Mouse (Mus musculus) E14TG2a.4 (cell line): Measurements from ENCODE around the gene Unc5c.

Source experiments
- H3K27me3 ChIP-seq: 2 replicates; pipeline ENCODE4 v1.6.1; 2014; ENCODE audit warnings: low read length, control low read depth; ENCODE audit not compliant: insufficient read depth
- H3K36me3 ChIP-seq: 2 replicates; pipeline ENCODE4 v1.6.1; 2014; ENCODE audit warnings: low read length, control low read depth; ENCODE audit not compliant: insufficient read depth
- H3K4me1 ChIP-seq: replicated peaks from 2 replicates; pipeline ENCODE4 v1.6.1; 2014; ENCODE audit warnings: low read depth, low read length, control low read depth
- H3K4me3 ChIP-seq: replicated peaks from 2 replicates; pipeline ENCODE4 v1.5.1; 2014; ENCODE audit warnings: mild to moderate bottlenecking, low read length
- H3K9me3 ChIP-seq: 2 replicates; pipeline ENCODE4 v1.6.1; 2014; ENCODE audit warnings: low read length, control low read depth
- CTCF ChIP-seq: conservative IDR thresholded peaks from 2 replicates; pipeline ENCODE4 v1.5.1; 2014; ENCODE audit warnings: low read length
- NANOG ChIP-seq: IDR thresholded peaks from 2 replicates; pipeline ENCODE4 v1.6.1; 2014; ENCODE audit warnings: borderline replicate concordance, low read length, mixed read lengths
- POU5F1 ChIP-seq: IDR thresholded peaks from 2 replicates; pipeline ENCODE4 v1.6.1; 2014; ENCODE audit warnings: low read length, borderline replicate concordance

Gene Unc5c

GRCm38 (mm10) chr3:141536857-141537256, 71.8 kb downstream of the Unc5c start:
- no peaks in the 10 kb centered on the region for H3K36me3 ChIP-seq
- H3K4me1 ChIP-seq: no peaks in the 10 kb centered on the region
- H3K9me3 ChIP-seq: no peaks in the 10 kb centered on the region
- H3K27me3 ChIP-seq: no peaks in the 10 kb centered on the region
- TF ChIP-seq NANOG (no peak), CTCF (no peak), POU5F1 (no peak)
- H3K4me3 ChIP-seq: no peak overlapping the region

GRCm38 (mm10) chr3:141538120-141538519, 73.1 kb downstream of the Unc5c start:
- H3K36me3 ChIP-seq: no peaks in the 10 kb centered on the region

GRCm38 (mm10) chr3:141540749-141541148, 75.7 kb downstream of the Unc5c start:
- H3K36me3 ChIP-seq: no peaks in the 10 kb centered on the region
- no peak overlapping the region for H3K4me3 ChIP-seq
- H3K27me3 ChIP-seq: no peaks in the 10 kb centered on the region
- no peak for TF ChIP-seq NANOG
- no peak for TF ChIP-seq POU5F1
- no peak for TF ChIP-seq CTCF
- H3K4me1 ChIP-seq: no peaks in the 10 kb centered on the region
- no peaks in the 10 kb centered on the region for H3K9me3 ChIP-seq

More at GRCm38 (mm10) chr3:141538120-141538519, 73.1 kb downstream of the Unc5c start:
- no peak for TF ChIP-seq NANOG
- no peak for TF ChIP-seq CTCF
- TF ChIP-seq POU5F1: no peak
- no peak overlapping the region for H3K4me3 ChIP-seq
- H3K27me3 ChIP-seq: no peaks in the 10 kb centered on the region
- no peaks in the 10 kb centered on the region for H3K9me3 ChIP-seq
- no peaks in the 10 kb centered on the region for H3K4me1 ChIP-seq

GRCm38 (mm10) chr3:141547341-141547814, 82.4 kb downstream of the Unc5c start:
- H3K4me1 ChIP-seq: no peaks in the 10 kb centered on the region
- H3K27me3 ChIP-seq: no peaks in the 10 kb centered on the region
- no peaks in the 10 kb centered on the region for H3K9me3 ChIP-seq
- H3K36me3 ChIP-seq: no peaks in the 10 kb centered on the region
- no peak overlapping the region for H3K4me3 ChIP-seq
- TF ChIP-seq POU5F1 (no peak), NANOG (no peak)

- no peaks in the 10 kb centered on the region for H3K9me3 ChIP-seq
- H3K27me3 ChIP-seq: no peaks in the 10 kb centered on the region
- no peaks in the 10 kb centered on the region for H3K4me1 ChIP-seq
- TF ChIP-seq NANOG (no peak), CTCF (no peak), POU5F1 (no peak)
- no peaks in the 10 kb centered on the region for H3K36me3 ChIP-seq
- no peak overlapping the region for H3K4me3 ChIP-seq
Measured at GRCm38 (mm10) chr3:141549661-141550060, 84.6 kb downstream of the Unc5c start.

- Histone ChIP-seq H3K36me3 (no peaks in the 10 kb centered on the region), H3K27me3 (no peaks in the 10 kb centered on the region), H3K4me1 (no peaks in the 10 kb centered on the region), H3K4me3 (no peak overlapping the region), H3K9me3 (no peaks in the 10 kb centered on the region)
- TF ChIP-seq NANOG (no peak), CTCF (no peak), POU5F1 (no peak)
Measured at GRCm38 (mm10) chr3:141552960-141553359, 87.9 kb downstream of the Unc5c start.

GRCm38 (mm10) chr3:141557072-141557471, 92.1 kb downstream of the Unc5c start:
- no peaks in the 10 kb centered on the region for H3K36me3 ChIP-seq
- no peaks in the 10 kb centered on the region for H3K4me1 ChIP-seq
- TF ChIP-seq POU5F1 (no peak), CTCF (no peak), NANOG (no peak)
- no peaks in the 10 kb centered on the region for H3K9me3 ChIP-seq
- no peak overlapping the region for H3K4me3 ChIP-seq
- no peaks in the 10 kb centered on the region for H3K27me3 ChIP-seq

- H3K9me3 ChIP-seq: no peaks in the 10 kb centered on the region
- TF ChIP-seq NANOG: no peak
- no peak overlapping the region for H3K4me3 ChIP-seq
- H3K4me1 ChIP-seq: no peaks in the 10 kb centered on the region
- no peaks in the 10 kb centered on the region for H3K27me3 ChIP-seq
- H3K36me3 ChIP-seq: no peaks in the 10 kb centered on the region
Measured at GRCm38 (mm10) chr3:141575076-141575688, 110.2 kb downstream of the Unc5c start.

- Histone ChIP-seq H3K36me3 (no peaks in the 10 kb centered on the region), H3K4me3 (no peak overlapping the region), H3K9me3 (no peaks in the 10 kb centered on the region), H3K4me1 (no peaks in the 10 kb centered on the region), H3K27me3 (no peaks in the 10 kb centered on the region)
- TF ChIP-seq POU5F1: no peak
- TF ChIP-seq NANOG: no peak
- no peak for TF ChIP-seq CTCF
Measured at GRCm38 (mm10) chr3:141577382-141577781, 112.4 kb downstream of the Unc5c start.
